Mouse (Mus musculus): ENCODE measurements around the gene Lin7a.

Gene Lin7a

GRCm38 (mm10) chr10:107271321-107272130 is at the start of gene Lin7a:
TSS of gene Lin7a (plus strand) at chr10:107271686.
- peak; percentile 26 for DNase-seq (ENCODE audit: low read depth, low spot score)

DNA sequence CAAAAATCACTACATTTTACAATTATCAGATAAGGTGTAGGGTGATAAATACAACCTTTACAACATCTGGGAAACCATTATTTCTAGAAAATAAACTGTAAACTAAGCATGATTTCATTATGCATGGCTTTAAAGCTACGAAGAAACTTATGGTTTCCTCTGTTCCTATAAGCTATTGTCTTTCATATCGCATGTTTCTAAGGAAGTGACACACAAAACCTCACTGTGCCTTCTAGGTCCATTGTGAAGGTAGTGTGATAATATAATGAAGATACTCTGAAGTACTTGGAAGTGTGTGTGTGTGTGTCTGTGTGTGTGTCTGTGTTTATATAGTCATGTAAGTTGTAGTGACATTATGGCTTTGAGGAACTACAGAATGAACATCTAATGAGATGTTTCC is 49.8 kb upstream of the Lin7a start:
- no peak for DNase-seq (ENCODE audit: low read depth, low spot score)

DNA sequence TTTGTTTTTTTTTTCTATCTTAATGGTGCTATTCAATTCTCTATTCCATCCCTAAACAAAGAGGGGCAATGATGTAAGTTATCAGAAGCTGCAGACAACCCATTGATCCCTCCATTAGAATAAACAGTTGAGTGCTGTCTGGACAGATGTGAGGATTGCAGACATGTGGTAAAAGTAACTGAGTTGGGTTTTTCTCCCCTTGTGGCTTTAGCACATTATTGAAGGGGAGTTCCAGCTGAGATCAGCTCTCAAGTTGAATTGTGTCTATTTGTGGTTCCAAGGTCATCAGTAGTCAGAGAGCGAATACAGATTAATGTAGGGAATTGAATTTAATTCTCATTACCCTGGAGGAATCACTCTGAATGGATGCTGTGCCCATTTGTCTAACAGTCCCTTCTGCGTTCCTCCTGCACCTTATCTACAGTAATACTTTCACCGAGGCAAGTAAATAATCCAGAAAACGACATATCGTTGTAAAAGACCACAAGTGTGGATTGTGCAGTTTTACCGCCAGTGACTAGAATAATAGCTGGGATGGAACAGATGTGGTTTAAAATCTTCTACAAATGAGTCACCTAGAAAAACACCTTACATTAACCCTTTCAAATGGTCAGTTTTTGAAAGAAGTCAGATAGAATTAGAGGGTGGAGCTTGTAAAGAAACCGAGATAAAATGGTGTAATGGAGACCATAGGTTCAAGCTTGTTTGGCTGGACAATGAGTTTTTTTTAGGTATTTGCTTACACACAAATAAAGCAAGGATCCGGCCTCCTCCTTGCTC is 48.9 kb upstream of the Lin7a start:
- DNase-seq (ENCODE audit: low read depth, low spot score) = no peak

- no peak for DNase-seq (ENCODE audit: low read depth, low spot score)
Measured at GRCm38 (mm10) chr10:107223186-107223440, 48.4 kb upstream of the Lin7a start.

- DNase-seq (ENCODE audit: low read depth, low spot score) = no peak
Measured at GRCm38 (mm10) chr10:107223821-107224220, 47.7 kb upstream of the Lin7a start.

DNA sequence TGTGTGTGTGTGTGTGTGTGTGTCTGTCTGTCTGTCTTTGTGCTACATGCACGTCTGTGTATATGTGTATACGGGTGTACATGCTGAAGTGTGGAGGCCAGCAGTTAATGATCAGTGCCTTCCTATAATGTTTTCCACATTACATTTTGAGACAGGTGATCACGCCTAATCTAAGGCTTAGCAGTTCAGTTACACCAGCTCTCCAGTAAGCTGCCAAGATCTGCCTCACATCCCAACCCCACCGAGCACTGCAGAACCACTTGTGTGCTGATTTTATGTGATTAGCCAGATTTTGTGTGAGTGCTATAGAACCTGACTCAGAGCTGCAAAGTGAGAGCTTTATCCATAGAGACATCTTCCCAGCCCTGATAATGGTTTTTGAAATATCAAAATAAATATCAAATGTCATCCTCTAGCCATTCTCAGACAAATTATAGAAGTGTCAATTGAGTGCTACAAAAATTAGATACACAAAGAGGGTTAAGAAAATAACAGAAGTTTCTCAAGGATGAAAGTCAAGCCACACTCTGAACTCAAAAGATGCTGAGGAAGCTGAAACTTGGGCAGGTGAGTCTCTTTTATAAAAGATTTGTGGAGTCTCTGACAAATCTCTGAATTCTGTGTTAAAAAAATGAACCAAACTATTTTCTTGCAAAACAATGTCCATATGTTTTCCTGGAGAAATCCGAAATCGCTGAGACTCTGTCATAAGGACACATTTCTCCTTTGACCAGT is 46.7 kb upstream of the Lin7a start:
- DNase-seq (ENCODE audit: low read depth, low spot score) = no peak

DNA sequence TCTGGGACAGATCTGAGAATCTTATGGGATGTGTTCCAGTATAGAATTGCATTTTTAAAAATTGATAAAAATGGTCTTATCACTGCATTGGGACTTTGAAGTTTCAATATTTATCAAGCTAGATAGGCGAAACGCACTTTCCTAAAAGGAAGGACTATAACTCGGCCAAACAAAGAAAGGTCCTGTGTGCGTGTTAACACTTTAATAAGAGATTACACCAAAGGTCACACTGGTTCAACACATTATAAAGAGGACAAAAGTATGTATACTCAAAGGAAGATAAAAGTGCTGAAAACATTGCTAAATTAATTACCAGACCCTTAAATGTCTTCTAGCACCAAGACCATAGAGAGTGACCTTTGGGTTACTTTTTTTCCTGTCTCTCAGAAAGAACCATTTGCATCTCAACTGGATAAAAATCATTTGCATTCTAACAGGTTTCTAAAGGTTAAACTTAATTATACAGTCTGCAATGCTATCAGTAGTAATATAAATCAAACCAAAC is 46.1 kb upstream of the Lin7a start:
- DNase-seq (ENCODE audit: low read depth, low spot score) = no peak

- DNase-seq (ENCODE audit: low read depth, low spot score) = no peak
Measured at GRCm38 (mm10) chr10:107225871-107226270, 45.6 kb upstream of the Lin7a start.

GRCm38 (mm10) chr10:107227901-107228300 is 43.6 kb upstream of the Lin7a start:
- no peak for DNase-seq (ENCODE audit: low read depth, low spot score)

DNA sequence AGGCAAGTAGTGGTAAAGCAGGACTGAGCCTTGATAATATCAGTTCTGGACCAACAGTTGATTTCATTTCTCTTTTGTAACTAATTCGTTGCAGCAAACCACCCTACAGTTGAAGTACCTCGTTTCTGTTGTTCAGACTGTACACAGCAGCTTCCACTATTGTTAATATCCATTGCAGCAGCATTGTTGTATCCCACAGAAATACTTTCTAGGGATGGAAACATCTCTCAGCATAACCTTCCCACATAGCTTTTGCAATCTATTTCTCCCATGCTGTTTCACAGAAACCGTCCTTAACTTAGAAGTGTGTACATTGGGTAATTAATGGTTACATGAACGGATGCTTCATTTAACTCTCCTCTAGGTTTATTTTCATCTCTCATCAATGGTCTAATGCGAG is 42.7 kb upstream of the Lin7a start:
- DNase-seq (ENCODE audit: low read depth, low spot score) = no peak

- no peak for DNase-seq (ENCODE audit: low read depth, low spot score)
Measured at GRCm38 (mm10) chr10:107229416-107229815, 42.1 kb upstream of the Lin7a start.

- no peak for DNase-seq (ENCODE audit: low read depth, low spot score)
Measured at GRCm38 (mm10) chr10:107230081-107230850, 41.2 kb upstream of the Lin7a start.

DNA sequence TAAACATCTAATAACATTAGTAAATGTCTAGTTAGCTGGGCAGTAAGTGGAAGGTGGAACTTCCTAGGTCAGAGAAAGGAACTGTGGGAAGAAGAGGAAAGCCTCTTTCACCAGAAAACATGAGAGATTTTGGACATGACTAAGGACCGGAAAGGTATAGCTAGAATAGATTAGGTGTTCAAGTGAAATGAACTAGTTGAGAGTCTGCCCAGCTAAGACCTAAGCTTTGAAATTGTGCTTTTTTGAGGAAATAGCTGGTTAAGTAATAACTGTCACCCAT is 40.7 kb upstream of the Lin7a start:
- no peak for DNase-seq (ENCODE audit: low read depth, low spot score)

- DNase-seq (ENCODE audit: low read depth, low spot score) = no peak
Measured at GRCm38 (mm10) chr10:107231421-107232010, 40.0 kb upstream of the Lin7a start.

- DNase-seq (ENCODE audit: low read depth, low spot score) = no peak
Measured at GRCm38 (mm10) chr10:107232491-107233110, 38.9 kb upstream of the Lin7a start.

DNA sequence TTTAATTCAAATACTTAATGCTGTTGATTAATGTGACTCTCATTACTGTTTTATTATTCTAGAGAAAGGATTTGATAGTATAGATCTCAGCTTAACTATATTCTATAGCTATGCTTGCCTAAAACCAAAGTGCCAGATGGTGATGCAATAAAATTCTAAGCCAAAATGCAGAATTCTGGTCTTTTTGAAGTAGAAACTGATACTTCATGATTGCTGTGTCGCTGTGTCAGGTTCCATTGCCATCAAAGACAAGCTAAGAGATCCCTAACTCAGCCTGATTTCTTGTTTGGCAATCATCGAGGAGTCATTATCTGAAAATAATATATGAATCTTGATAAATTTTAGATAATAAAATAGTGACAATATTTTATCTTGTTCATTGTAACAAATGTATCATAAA is 38.3 kb upstream of the Lin7a start:
- DNase-seq (ENCODE audit: low read depth, low spot score) = no peak

DNA sequence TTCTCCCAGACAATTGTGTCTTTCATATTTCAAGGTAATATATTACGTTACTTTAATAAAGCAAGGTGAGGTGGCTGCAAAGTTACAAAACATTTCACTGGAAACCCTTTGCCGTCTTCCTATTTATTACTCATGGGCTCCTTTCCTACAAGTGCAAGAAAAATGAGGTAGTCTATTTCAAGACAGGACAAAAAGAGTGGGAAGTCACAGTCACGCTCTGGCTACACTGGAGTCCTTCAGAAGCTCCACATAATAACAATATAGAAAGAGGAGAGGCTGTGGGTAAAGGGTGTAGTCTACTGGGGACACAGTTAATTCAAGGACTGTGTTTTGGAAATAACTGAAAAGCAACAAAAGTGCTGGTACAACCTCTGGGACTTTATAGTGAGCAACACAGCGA is 37.7 kb upstream of the Lin7a start:
- no peak for DNase-seq (ENCODE audit: low read depth, low spot score)

GRCm38 (mm10) chr10:107234421-107235400 is 36.8 kb upstream of the Lin7a start:
- DNase-seq (ENCODE audit: low read depth, low spot score) = no peak

DNA sequence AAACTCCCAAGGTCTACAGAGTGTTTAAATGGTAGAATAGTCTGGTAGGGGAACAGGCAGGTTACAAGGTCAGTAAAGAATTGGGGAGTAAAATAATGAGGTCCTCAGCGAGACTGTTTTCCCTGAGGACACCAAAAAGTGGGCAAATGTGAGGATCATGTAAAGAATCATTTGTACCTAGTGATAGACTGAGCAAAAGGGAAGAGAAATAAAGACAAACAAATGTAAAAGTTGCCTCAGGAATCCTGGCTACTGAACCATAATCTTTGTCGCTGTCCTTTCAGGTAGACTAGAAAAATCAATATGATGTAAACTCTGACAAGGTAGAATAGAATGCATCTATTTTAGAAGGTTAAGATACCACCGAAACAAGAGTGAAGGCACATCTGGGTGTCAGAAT is 36.0 kb upstream of the Lin7a start:
- no peak for DNase-seq (ENCODE audit: low read depth, low spot score)

GRCm38 (mm10) chr10:107236211-107236610 is 35.3 kb upstream of the Lin7a start:
- no peak for DNase-seq (ENCODE audit: low read depth, low spot score)

All from embryo, embryonic 11.5 days (tissue).